Mouse (Mus musculus) ES-E14 (cell line): Measurements from ENCODE around the gene Obp1b. TPM values are rescaled to one million over a fixed set of nuclear protein-coding genes. Genes with fewer than 3 reads are reported as not detected.
"Not testable (repeated sequence)": the region's sequence is repeated elsewhere in the genome, so short reads cannot be mapped to it uniquely, and the experiment has no call there.

ENCODE experiments used
- DNase-seq: peaks from one replicate; pipeline ENCODE4 v3.0.0-alpha.2; 2013; ENCODE audit warnings: low read depth, low spot score
- H3K27ac ChIP-seq: 2 replicates; pipeline ENCODE4 v1.5.1; 2012; ENCODE audit warnings: low read depth, mild to moderate bottlenecking, low read length, moderate library complexity, mixed read lengths; ENCODE audit not compliant: poor library complexity, insufficient read depth, severe bottlenecking
- H3K36me3 ChIP-seq: 2 replicates; pipeline ENCODE4 v1.6.1; 2012; ENCODE audit warnings: mild to moderate bottlenecking, low read length, moderate library complexity, mixed read lengths; ENCODE audit not compliant: control insufficient read depth, poor library complexity, insufficient read depth, severe bottlenecking
- H3K4me1 ChIP-seq, 2 experiments: fragments of 150-350 bp in 1 of 2; sonication (generic) in 1 of 2; 2 replicates each; pipeline ENCODE4 v1.6.1; 2012; ENCODE audit warnings: low read length in 2 of 2, mild to moderate bottlenecking in 1 of 2, mixed read lengths in 1 of 2; ENCODE audit not compliant: control insufficient read depth in 2 of 2, insufficient read depth in 2 of 2, poor library complexity in 1 of 2
- H3K4me3 ChIP-seq, 2 experiments: fragments of 150-350 bp in 1 of 2; sonication (generic) in 1 of 2; 2 replicates each; pipeline ENCODE4 v1.5.1; 2012; ENCODE audit warnings: low read length in 2 of 2, low read depth in 1 of 2, mild to moderate bottlenecking in 1 of 2, mixed read lengths in 1 of 2; ENCODE audit not compliant: insufficient read depth in 1 of 2, poor library complexity in 1 of 2, severe bottlenecking in 1 of 2
- H3K9ac ChIP-seq: 2 replicates; pipeline ENCODE4 v1.6.1; 2012; ENCODE audit warnings: low read depth, mild to moderate bottlenecking, low read length, mixed read lengths; ENCODE audit not compliant: poor library complexity, insufficient read depth, severe bottlenecking
- H3K9me3 ChIP-seq: fragments of 150-350 bp; sonication (generic); 2 replicates; pipeline ENCODE4 v1.6.1; 2012; ENCODE audit warnings: low read depth, mild to moderate bottlenecking, low read length; ENCODE audit not compliant: control insufficient read depth, insufficient read depth
- MAFK ChIP-seq: IDR thresholded peaks from 2 replicates; pipeline ENCODE4 v1.6.1; 2014; ENCODE audit warnings: mild to moderate bottlenecking, low read depth, low read length, inconsistent platforms; ENCODE audit not compliant: insufficient read depth
- ZC3H11A ChIP-seq: IDR thresholded peaks from 2 replicates; pipeline ENCODE4 v1.6.1; 2012; ENCODE audit warnings: low read depth, mild to moderate bottlenecking, inconsistent platforms, low read length, borderline replicate concordance
- ZNF384 ChIP-seq: IDR thresholded peaks from 2 replicates; pipeline ENCODE4 v1.6.1; 2012; ENCODE audit warnings: low read depth, low read length, inconsistent platforms
- in situ Hi-C, 2 experiments: fragments of 600-800 bp; cut with MboI; formaldehyde crosslinking; loops; one replicate each; pipeline ENCODE4 v1.15.1; 2025; ENCODE audit warnings: low sequenced_read_pairs in 2 of 2, inconsistent platforms in 1 of 2; ENCODE audit not compliant: unreplicated experiment in 2 of 2
- total RNA-seq: library from RNA; depleted of rRNA; stranded (reverse); fragments of 300-350 nt; gene quantifications from 2 replicates; pipeline ENCODE4 v1.2.3, GENCODE M21; 2012; rRNA removed

Gene Obp1b
- total RNA-seq, result not detected in 2 replicates

GRCm38 (mm10) chrX:78186477-78186876, at the start of gene Obp1b:
Gene Obp1b (plus strand): TSS chrX:78186777.
- DNase-seq, in situ Hi-C loops, H3K4me3 ChIP-seq, H3K9me3 ChIP-seq, H3K27ac ChIP-seq, H3K9ac ChIP-seq, H3K36me3 ChIP-seq, H3K4me1 ChIP-seq: not testable (repeated sequence)

- in situ Hi-C loops, result not testable (repeated sequence)
Measured at GRCm38 (mm10) chrX:78202220-78202619, 15.6 kb downstream of the Obp1b start.

DNA sequence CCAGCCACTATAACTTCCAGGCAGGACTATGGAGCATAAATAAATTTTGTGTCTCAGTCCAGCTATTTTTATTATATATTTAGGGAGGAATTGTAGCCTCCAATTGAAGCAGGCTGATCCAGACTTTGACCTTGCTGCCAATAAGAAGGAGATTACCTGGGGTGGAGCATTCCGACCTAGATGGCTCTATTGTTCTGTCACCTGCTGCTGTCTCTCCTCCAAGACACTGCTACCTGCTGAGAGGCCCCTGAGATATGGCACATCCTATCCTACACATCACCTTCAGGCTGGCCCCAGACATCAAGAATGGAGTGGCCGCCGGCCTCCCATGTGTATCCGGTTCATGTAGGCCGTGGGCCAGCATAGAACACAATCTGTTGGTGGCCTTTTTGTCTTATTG, 16.3 kb downstream of the Obp1b start:
- Histone ChIP-seq H3K36me3 (no peaks in the 10 kb centered on the region; the same call in 1 of the 2 replicates), H3K4me1 (no peaks in the 10 kb centered on the region), H3K27ac (peak overlapping the region; percentile 69), H3K9me3 (no peaks in the 10 kb centered on the region), H3K9ac (no peak overlapping the region), H3K4me3 (no peak overlapping the region)
- no peak for DNase-seq
- no peak for TF ChIP-seq ZNF384
- no peak for TF ChIP-seq ZC3H11A
- TF ChIP-seq MAFK, result no peak
- in situ Hi-C loops, result no loop called here

More at GRCm38 (mm10) chrX:78202220-78202619, 15.6 kb downstream of the Obp1b start:
- not testable (repeated sequence) for H3K9me3 ChIP-seq, H3K9ac ChIP-seq, H3K4me1 ChIP-seq, DNase-seq, H3K27ac ChIP-seq, H3K36me3 ChIP-seq, H3K4me3 ChIP-seq

Other genes starting within 250 kb of the Obp1b start
- not detected in 2 replicates for gene Obp1a, start 95.4 kb upstream of the Obp1b start, total RNA-seq
- gene Gm5938, start 61.3 kb upstream of the Obp1b start, total RNA-seq, result not detected in 2 replicates
- gene Gm14743, start 59.1 kb downstream of the Obp1b start, total RNA-seq, result not detected in 2 replicates
- not detected in 2 replicates for gene 4930480E11Rik, start 182.9 kb downstream of the Obp1b start, total RNA-seq